Mouse (Mus musculus): ENCODE measurements around the gene Gng2.

The Gng2 gene

GRCm38 (mm10) chr14:19976421-19977270, 781 bp downstream of the Gng2 start:
- DNase-seq = peak; percentile 92

GRCm38 (mm10) chr14:19974978-19975493, 2.4 kb downstream of the Gng2 start:
- DNase-seq = peak; percentile 57

GRCm38 (mm10) chr14:19974429-19974828, 3.0 kb downstream of the Gng2 start:
- no peak for DNase-seq

GRCm38 (mm10) chr14:19972316-19973029, 5.0 kb downstream of the Gng2 start:
- no peak for DNase-seq

- DNase-seq = no peak
Measured at GRCm38 (mm10) chr14:19970845-19971244, 6.6 kb downstream of the Gng2 start.

GRCm38 (mm10) chr14:19970106-19970785, 7.2 kb downstream of the Gng2 start:
- DNase-seq = no peak

- DNase-seq = no peak
Measured at GRCm38 (mm10) chr14:19969566-19969965, 7.9 kb downstream of the Gng2 start.

GRCm38 (mm10) chr14:19969011-19969521, 8.4 kb downstream of the Gng2 start:
- no peak for DNase-seq

GRCm38 (mm10) chr14:19968321-19969010, 9.0 kb downstream of the Gng2 start:
- DNase-seq = no peak

GRCm38 (mm10) chr14:19967482-19967881, 9.9 kb downstream of the Gng2 start:
- DNase-seq = no peak

GRCm38 (mm10) chr14:19963961-19964505, 13.4 kb downstream of the Gng2 start:
- DNase-seq = no peak

- no peak for DNase-seq
Measured at GRCm38 (mm10) chr14:19961924-19962915, 15.2 kb downstream of the Gng2 start.

- DNase-seq = no peak
Measured at GRCm38 (mm10) chr14:19959860-19960259, 17.6 kb downstream of the Gng2 start.

- no peak for DNase-seq
Measured at GRCm38 (mm10) chr14:19955077-19955476, 22.4 kb downstream of the Gng2 start.

- no peak for DNase-seq
Measured at GRCm38 (mm10) chr14:19950812-19951211, 26.6 kb downstream of the Gng2 start.

- DNase-seq = no peak
Measured at GRCm38 (mm10) chr14:19949475-19949874, 28.0 kb downstream of the Gng2 start.

- DNase-seq = no peak
Measured at GRCm38 (mm10) chr14:19946221-19946620, 31.2 kb downstream of the Gng2 start.

- DNase-seq = no peak
Measured at GRCm38 (mm10) chr14:19942732-19943131, 34.7 kb downstream of the Gng2 start.

GRCm38 (mm10) chr14:19942329-19942728, 35.1 kb downstream of the Gng2 start:
- DNase-seq = no peak

- DNase-seq = no peak
Measured at GRCm38 (mm10) chr14:19940066-19940465, 37.4 kb downstream of the Gng2 start.

GRCm38 (mm10) chr14:19938545-19938944, 38.9 kb downstream of the Gng2 start:
- DNase-seq = no peak

All from embryo, embryonic 11 days (tissue).